Mouse (Mus musculus) adrenal gland, adult 8-10 months (tissue): ENCODE measurements around the gene Ell3. TPM values are rescaled to one million over a fixed set of nuclear protein-coding genes. Genes with fewer than 3 reads are reported as not detected.

Source experiments
- microRNA-seq, 2 experiments: library from miRNA; unstranded; fragments of <30 nt; microRNA quantifications; one replicate each; pipeline ENCODE4 v1.2.0; 2022
- total RNA-seq, 4 experiments: library from RNA; stranded (reverse); gene quantifications; 2 replicates each; pipeline ENCODE4 v1.2.4; 2022

Ell3 gene
- total RNA-seq, 4 experiments from 2014 or later, result 0.24 to 0.74 (median 0.62) TPM; not detected in 1

Small RNAs within 50 kb of the gene (microRNA-seq; reads per million reads assigned to microRNA genes)
- 0 reads per million in 2 experiments for gene Gm22953

Other genes starting within 250 kb of the Ell3 start
- gene Trp53bp1, start 172.9 kb downstream of the Ell3 start, total RNA-seq, result 100 to 1,000 TPM in 1 of 4 experiments, 10 to 100 TPM in 3; 81.3 to 124 (median 91.5) TPM
- 10 to 100 TPM; 10.4 to 17.5 (median 12.5) TPM for gene Map1a, start 154.7 kb downstream of the Ell3 start, total RNA-seq
- gene Ppip5k1, start 88.9 kb downstream of the Ell3 start, total RNA-seq, result 10 to 100 TPM; 46.6 to 69.1 (median 53.0) TPM
- gene Ckmt1, start 86.6 kb downstream of the Ell3 start, total RNA-seq, result 10 to 100 TPM in 3 of 4 experiments, 1 to 10 TPM in 1; 9.9 to 15.5 (median 12.2) TPM
- 1 to 10 TPM in 1 of 4 experiments, under 1 TPM in 1, not detected in 2; 0.81 to 1.4 TPM for gene Strc, start 57.1 kb downstream of the Ell3 start, total RNA-seq
- 100 to 1,000 TPM; 426 to 490 (median 434) TPM for gene Pdia3, start 30.5 kb downstream of the Ell3 start, total RNA-seq
- gene Catsper2, start 30.5 kb downstream of the Ell3 start, total RNA-seq, result 1 to 10 TPM; 2.2 to 4.1 (median 2.9) TPM
- gene Serf2, start 4.9 kb upstream of the Ell3 start, total RNA-seq, result 100 to 1,000 TPM; 249 to 360 (median 257) TPM
- 10 to 100 TPM; 14.2 to 53.3 (median 35.7) TPM for gene Hypk, start 9.0 kb upstream of the Ell3 start, total RNA-seq
- gene Serinc4, start 12.5 kb upstream of the Ell3 start, total RNA-seq, result under 1 TPM; 0.20 to 0.75 (median 0.28) TPM
- gene Mfap1b, start 29.8 kb upstream of the Ell3 start, total RNA-seq, result 10 to 100 TPM; 38.2 to 44.8 (median 40.2) TPM
- gene Mfap1a, start 62.4 kb upstream of the Ell3 start, total RNA-seq, result 10 to 100 TPM; 31.3 to 37.9 (median 35.5) TPM
- gene Wdr76, start 62.4 kb upstream of the Ell3 start, total RNA-seq, result 1 to 10 TPM; 2.6 to 6.1 (median 4.4) TPM